Mouse (Mus musculus): ENCODE results near the gene Cep63.

The Cep63 gene

DNA sequence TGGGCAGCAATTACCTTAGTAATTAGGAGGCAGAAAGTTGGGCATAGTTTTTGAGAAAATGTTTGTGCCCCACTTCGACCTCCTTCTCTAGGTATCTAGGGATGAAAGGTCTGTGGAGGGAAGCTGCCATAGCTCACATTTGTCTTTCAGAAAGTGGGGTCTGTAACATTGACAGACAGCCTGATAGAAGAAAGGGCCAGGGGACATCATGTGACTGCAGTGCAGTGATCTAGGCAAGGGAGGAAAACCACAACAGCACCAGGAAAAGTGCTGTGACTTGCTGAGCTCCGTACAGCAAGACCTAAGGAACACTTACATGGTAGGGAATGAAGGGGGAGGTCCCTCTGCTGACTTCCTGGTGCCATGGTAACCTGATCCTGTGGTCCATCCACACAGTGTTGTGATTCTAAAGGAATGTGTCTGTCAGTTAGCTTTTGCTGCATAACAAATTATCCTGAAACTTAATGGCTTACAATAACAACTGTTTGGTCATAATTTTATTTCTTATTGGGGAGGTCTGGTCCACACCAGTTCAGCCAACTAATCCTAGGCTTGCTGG is 5.3 kb upstream of the Cep63 start:
- DNase-seq (ENCODE audit: low read depth) = no peak

- DNase-seq (ENCODE audit: low read depth) = no peak
These were observed 2.7 kb upstream of the Cep63 start for GRCm38 (mm10) chr9:102629052-102629451.

DNA sequence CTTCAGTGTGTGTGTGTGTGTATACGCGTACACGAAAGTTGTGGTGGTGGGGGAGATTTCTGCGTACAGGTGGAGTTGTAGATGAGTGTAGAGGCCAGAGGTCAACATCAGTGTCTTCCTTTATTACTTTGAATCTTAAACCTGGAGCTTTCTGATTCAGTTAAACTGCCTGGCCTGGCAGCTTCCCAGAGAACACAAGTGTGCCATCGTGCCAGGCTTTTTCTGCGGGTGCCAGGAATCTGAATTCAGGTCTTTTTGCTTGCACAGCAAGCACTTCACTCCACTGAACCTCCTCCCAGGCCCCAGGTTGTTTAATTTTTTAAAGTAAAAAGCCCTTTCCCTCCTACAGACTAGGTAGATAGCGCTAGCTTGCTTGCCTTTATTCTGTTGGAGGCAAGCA is 1.1 kb upstream of the Cep63 start:
- DNase-seq (ENCODE audit: low read depth) = no peak

- DNase-seq (ENCODE audit: low read depth) = no peak
These were observed 498 bp upstream of the Cep63 start for GRCm38 (mm10) chr9:102626839-102627225.

- no peak for DNase-seq (ENCODE audit: low read depth)
These were observed 842 bp downstream of the Cep63 start for GRCm38 (mm10) chr9:102625401-102625982.

DNA sequence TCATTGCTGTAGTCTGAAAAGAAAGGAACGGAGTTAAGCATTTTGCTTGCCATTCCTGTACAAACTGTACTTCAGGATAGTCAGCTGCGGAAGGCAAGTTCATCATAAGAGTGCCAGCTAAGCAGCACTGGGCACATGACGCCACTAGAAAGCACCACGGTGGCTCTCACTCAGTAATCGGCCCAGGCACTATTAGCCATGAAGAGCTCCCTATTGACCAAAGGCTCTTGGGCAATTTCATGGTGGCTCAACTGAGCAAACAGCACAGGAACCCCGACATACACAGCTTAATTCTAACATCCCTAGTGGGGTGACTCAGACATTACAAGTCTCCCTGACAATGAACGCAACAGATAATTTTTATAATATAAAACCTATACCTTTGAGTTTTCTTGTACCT is 2.8 kb downstream of the Cep63 start:
- no peak for DNase-seq (ENCODE audit: low read depth)

DNA sequence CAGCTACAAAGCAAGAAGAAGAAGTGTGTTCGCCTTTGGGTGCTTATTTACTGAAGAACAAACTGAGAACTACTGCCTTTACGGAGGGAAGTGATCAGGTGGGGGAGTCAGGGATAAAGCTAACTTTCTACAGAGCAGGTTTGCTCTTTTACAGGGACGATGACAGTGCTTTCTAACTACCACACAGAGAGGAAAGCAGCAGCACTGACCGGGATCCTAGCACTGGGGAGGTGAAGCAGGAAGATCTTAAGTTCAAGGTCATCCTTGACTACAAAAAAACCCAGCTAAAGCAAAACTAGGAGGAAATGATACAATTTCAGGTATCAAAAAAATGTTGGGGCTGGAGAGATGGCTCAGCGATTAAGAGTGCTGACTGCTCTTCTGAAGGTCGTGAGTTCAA is 3.5 kb downstream of the Cep63 start:
- DNase-seq (ENCODE audit: low read depth) = no peak

- DNase-seq (ENCODE audit: low read depth) = peak; percentile 56
These were observed 4.0 kb downstream of the Cep63 start for GRCm38 (mm10) chr9:102622192-102622857.

GRCm38 (mm10) chr9:102621385-102621784 is 4.9 kb downstream of the Cep63 start:
- DNase-seq (ENCODE audit: low read depth) = no peak

DNA sequence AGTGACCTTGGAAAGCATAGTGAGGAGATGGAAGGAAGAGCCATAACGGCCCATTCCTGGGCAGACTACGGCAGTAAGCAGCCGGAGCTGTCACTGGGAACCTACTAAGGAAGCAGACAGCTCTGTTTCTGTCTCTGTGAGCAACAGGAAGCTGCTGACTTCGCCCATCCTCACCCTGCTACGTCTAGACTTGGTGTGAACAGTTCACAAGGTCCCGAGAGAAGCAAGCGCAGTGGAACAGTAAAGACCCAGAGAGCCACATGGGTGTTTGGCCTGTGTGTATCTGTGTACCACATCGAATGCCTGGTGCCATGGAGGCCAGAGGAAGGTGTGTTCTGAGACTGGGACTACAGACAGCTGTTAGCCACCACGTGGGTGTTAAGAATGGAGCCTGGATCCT is 10.1 kb downstream of the Cep63 start:
- DNase-seq (ENCODE audit: low read depth) = no peak

DNA sequence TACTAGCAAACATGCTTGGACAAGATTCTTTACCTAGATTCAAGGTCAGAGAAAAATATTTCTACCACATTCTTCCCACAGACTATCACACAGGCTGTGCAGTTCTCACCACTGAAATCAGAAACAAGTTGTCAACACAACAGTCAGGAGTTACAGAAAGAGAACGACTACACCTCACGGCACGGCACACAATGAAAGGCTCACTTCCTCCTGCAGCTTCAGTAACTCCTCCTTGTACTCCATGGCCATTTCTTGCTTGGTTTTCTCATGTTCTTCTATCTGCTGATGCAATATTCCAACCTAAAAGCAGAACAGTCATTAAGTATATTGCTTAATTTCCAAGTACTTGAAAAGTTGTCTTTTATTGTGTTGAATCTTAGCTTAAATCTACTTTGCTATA is 11.3 kb downstream of the Cep63 start:
- DNase-seq (ENCODE audit: low read depth) = no peak

- DNase-seq (ENCODE audit: low read depth) = no peak
These were observed 17.1 kb downstream of the Cep63 start for GRCm38 (mm10) chr9:102609221-102609620.

GRCm38 (mm10) chr9:102607471-102607870 is 18.9 kb downstream of the Cep63 start:
- no peak for DNase-seq (ENCODE audit: low read depth)

GRCm38 (mm10) chr9:102605162-102605561 is 21.2 kb downstream of the Cep63 start:
- no peak for DNase-seq (ENCODE audit: low read depth)

DNA sequence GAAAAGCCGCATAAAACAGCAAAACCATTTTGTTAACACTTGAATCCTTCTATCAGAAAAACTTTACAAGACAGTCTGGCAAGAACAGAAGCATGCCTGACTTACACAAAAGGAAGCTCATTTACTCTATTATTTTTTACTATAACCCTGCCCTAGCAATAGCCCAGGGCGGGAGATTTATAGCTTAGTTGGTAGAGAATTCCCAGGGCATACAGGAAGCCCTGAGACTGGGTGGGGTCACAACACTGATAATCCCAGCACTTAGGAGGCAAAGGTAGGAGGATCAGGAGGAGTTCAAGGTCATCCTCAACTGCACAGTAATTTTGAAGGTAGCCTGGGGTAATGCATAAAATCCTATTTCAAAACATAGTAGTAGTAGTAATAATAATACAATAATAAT is 24.7 kb downstream of the Cep63 start:
- no peak for DNase-seq (ENCODE audit: low read depth)

DNA sequence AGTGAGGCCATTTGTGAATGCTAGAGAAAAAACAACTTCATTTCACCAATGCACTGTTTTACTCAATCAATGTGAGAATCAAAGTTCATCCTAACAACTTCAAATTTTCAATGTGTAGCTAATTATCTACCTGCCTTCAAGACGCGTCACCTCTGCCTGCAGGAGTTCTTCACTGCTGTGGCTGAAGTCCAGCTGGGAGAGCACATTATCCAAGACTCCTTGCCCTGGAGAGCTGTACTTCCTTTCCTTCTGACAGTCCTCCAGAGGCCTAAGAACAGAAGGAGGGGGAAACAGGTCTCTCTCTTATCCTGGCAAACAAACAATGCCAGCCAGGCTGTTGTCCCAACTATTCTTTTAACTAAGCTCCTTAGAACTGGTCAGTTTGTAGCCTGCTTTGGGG is 25.1 kb downstream of the Cep63 start:
- DNase-seq (ENCODE audit: low read depth) = no peak

- no peak for DNase-seq (ENCODE audit: low read depth)
These were observed 30.5 kb downstream of the Cep63 start for GRCm38 (mm10) chr9:102595662-102596436.

DNA sequence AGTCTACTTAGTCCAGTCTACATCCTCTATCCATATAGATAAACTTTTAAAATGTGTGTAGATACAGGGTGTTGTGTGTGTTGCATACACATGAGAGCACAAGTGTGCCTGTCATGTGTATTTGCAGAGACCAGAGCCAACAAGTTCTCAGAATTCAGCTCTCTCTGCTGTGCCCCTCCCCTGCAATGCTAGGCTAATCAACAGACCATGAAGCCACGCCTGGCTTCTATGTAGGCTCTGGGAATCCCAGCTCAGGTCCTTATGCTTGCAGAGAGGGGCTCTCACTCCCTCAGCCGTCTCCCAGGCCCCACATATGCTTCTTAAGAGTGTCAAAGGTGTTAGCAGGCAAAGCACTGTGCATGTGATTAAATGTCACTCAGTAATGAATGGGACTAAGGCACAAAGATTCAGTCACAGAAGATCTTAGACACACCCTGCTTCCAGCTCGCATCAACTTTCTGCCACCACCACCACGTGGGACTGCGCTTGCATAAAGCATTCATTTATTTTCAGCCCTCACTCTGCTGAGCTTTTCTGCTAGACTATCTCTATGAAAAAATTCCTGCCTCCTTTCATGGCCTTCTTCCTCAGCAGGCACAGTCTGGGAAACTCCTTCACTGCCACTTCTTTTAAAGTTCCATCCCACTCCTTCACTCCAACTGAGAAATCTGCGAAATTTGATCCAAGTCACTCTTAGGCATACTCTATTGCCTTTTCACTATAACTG is 31.5 kb downstream of the Cep63 start:
- DNase-seq (ENCODE audit: low read depth) = no peak

DNA sequence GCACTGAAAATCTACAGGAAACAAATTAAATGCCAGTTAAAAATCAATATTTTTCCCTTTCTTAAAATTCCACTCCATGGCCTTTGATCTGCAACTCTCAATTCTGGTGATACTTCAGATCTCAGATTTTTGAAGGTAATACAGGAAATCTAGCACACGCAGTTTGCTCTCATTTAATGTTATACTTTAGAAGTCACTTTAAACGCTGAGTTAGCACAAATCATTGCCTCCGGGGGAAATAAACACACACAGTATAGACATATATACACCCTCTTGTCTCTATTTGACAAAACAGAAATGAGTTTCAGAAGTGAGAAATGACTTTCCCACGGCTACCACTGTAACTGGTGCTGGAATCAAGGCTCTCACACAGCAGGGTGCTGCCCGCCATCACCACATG is 39.0 kb downstream of the Cep63 start:
- DNase-seq (ENCODE audit: low read depth) = no peak

DNA sequence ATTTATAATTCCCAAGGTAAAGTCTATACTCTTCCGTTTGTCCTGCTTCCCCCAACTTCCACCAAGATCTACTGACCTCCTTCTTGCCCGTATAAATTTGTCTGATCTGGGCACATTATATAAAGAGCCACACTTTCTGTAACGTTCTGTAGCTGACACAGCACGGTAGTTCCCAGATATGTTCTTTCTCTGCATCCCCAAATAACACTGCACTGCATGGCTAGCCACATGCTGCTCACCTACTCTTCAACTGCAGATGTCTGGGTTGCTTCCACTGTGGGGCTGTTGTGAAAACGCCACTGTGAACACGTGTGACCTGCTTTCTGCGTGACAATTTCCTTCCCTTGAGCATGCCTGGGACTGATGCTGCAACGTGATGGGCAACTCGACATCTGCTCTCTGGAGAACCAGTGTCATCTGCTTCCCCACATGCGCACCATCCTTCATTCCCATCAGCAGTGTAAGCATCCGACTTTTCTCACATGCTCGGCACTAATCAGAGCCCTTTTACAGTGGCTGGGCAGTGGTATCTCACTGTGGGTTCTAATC is 44.3 kb downstream of the Cep63 start:
- no peak for DNase-seq (ENCODE audit: low read depth)

GRCm38 (mm10) chr9:102577480-102577879 is 48.9 kb downstream of the Cep63 start:
- peak; percentile 6 for DNase-seq (ENCODE audit: low read depth)

DNA sequence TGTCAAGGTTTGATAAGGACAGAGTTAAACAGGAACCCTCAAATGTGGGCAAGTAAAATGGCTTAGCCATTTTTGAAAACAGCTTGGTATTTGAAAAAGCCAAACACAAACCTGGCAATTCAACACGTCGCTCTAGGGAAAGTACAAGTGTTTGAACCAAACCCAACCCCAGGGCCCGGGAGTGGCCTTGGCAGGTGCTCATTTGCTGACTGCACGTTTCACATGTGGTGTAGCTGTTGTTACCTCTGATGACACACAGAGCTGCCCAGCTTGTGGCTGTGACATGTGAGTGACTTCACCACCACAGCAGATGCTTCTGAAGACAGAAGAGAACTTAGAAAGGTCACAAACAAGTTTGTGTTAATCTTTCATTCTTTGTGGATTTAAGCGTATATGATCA is 53.4 kb downstream of the Cep63 start:
- no peak for DNase-seq (ENCODE audit: low read depth)

All from c-Kit-positive CD71-negative TER-119-negative erythroid progenitor cells, embryonic 14.5 days (primary cell).